Mouse (Mus musculus): ENCODE measurements around the gene Mapre3.
"Not testable (repeated sequence)": the region's sequence is repeated elsewhere in the genome, so short reads cannot be mapped to it uniquely, and the experiment has no call there.

The Mapre3 gene

DNA sequence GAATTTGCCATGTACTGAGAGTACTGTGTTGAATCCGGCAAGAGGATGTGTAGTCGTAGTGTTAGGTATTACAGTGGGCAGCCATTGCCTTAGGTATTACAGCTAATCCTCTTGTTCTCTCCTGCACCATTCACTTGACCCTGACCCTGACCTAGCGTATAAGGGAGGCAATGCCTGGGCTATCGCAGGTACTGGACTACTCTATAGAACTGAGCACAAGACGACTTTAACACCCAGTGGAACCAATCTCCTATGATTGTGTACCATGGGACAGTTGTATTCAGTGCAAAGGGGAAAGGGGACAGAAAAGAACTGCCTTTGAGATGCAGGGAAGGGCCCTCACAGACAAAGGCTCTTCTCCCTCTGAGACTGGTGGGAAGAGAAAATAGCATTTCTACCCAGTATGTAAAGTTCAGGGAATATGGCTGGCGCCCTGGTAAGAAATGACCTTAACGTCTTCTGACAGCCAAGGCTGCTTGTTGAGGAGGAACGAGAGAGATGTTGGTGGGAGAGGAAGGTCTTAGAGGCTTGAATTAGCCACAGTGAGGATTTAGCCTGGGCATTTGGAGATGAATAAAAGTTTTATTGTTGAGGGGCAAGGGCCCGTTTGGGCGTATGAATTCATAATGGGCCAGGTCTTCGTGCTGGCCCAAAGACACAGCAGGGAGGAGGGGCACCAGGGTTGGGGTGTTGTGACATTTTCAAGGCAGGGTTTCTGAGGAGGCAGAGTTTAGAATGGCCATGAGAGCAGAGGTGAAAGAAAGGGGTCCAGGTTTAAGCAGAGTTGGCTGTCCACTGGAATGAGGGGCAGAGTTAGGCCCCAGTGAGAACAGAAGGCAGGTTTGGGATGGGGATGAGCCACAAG is 9.9 kb downstream of the Mapre3 start:
- no peak for DNase-seq (ENCODE audit: low spot score in 2 of 2)

DNA sequence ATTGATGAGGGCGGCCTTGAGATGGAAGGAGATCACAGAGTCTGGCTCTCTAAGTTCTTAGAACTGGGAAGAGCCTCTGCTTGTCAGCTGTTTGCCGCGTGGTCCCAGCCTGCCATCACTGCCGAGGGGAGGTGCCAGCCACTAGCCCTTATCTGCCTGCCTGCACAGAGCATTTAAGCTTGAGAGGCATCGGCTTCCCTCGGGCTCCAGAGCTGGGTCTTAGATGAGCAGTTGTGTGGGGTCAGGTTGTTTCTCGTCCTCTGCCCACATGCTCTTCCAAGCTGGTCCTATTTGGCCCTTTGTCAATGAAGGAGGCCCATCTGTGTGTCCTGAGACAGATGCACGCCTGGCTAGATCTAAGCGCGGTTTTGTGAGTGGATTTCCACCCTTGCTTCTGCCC is 10.7 kb downstream of the Mapre3 start:
- peak in 1 of 2 experiments; percentile 39 for DNase-seq (ENCODE audit: low spot score in 2 of 2)

DNA sequence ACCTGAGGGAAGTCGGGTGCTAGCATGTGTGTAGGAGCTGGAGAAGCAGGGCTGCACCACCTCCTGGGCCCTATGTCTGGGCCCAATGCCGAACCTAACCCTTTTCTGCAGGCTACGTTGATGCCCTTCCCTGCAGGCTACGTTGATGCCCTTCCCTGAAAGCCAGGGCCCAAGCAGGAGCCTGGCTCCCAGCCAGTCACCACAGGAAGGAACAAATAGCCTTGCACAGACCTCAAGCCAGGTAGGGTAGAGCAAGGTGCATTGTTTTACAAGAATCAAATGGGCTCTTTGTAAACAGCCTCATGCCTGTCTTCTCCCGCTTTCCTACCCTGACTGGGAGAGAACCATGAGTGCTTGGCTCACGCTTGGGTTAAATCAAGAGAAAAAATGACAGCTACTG is 11.4 kb downstream of the Mapre3 start:
- DNase-seq (ENCODE audit: low spot score in 2 of 2), result no peak

DNA sequence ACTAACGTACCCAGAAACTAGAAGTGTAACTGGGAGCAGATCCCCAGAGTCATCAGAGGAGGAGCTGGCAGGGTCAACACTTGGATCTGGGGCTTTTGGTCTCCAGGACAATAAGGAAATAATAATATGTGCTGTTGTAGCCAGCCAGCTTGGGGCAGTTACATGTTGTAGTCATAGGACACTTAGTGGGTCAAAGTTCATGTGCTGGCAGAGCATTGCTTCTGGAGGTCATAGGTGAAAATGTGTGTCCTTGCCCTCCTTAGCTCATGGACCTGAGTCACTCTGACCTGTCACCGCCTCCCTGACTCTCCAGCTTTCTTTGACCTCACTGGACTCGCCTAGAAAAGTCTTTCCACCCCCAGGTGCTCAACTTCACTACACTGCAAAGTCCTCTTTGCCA is 19.0 kb downstream of the Mapre3 start:
- no peak for DNase-seq (ENCODE audit: low spot score in 2 of 2)

DNA sequence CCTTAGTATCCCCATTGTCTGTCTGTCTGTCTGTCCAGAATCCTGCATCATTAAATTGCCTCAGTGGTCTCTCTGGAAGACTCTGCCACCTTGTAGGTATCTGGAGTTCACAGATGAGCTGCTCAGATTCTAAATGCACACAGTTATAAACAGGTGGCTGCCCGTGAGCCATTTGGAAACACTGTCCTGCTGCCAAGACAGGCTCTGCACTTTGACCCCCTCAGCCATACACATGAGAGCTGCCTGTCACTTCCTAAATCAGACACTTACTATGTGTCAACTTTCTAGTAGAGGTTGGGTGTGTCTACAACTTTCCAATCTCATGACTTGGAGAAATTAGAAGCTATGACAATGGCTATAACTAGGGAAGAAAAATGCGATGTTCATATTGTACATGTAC is 25.3 kb downstream of the Mapre3 start:
- DNase-seq (ENCODE audit: low spot score in 2 of 2), result no peak

DNA sequence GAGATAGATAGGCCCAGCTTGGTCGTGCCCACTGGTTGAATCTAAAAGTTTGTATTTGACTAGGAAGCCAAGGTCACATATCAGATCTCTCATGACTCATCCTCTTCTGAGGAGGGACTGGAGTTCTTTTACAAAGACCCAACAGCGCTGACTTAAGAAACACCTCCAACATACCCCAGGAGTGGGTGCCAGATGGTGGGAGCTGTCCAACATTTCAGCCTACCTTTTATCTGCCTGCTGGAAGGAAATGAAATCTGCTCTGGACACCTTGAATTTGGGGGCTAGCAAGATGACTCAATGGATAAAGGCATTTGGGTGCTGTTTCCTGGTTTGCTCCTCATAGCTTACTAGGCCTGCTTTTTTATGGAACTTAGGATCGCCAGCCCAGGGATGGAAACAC is 27.5 kb downstream of the Mapre3 start:
- DNase-seq (ENCODE audit: low spot score in 2 of 2), result no peak

DNA sequence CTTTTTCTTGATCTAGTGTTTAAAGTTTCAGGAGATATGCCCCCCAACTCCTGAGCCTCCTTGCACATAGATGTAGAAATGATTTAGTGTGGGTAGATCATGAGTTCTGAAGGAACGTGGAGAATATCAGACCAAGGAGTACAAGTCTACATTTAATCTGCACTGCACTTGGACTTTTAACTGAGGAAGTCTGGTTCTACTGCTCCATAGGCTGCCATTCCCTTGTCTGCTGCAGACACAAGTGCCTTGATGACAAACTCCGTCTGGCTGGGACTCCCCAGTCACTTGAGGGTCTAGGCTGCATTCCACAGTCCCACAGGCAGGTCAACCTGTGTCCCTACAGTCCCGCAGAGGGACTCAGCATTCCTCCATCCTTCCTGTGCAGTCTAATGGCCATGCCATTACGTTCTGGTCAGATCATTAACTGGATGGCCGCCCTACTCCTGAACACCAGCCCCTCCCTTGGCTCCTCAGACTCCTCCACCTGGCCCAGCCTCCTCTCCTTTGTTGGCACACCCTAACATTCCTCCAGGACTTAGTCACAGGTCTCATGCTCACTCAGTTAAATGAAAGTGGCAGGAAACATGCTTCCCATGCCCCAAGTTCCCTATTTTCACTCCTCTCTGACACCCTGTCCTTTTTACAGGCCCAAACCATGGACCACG is 35.6 kb downstream of the Mapre3 start:
- no peak for DNase-seq (ENCODE audit: low spot score in 2 of 2)

DNA sequence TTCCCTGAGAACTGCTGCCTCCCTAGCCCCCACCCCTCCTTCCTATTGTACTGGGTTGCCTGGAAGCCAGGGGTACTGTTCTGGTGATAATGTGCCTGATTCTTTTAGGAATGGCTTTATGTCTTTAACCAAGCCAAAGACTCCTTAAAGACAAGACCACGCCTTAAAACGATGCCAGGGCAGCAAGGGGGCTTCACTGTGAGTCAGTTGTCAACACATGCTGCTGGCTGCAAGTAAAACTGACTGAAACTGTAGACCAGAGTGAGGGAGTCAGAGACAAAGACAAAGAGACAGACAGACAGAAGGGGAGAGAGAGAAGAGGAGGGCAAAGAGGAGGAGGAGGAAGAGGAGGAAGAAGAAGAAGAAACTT is 36.1 kb downstream of the Mapre3 start:
- DNase-seq (ENCODE audit: low spot score in 2 of 2), result no peak

DNA sequence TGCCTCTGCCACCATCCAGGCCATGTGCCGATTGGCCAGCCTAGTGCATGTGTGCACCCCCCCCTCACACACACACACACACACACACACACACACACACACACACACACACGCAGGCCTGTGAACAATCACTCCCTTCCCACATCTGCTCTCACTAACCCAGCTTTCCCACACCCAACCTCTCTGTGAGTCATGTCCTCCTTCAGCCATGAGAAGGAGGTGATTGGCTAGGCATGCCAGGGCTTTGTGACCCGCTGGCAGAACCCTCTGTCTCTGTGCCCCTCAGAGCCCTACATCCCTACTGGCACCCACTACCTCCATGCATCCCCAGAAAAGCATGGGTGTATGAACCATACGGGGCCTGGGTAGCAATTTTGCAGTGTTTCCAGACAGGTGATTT is 39.1 kb downstream of the Mapre3 start:
- no peak for DNase-seq (ENCODE audit: low spot score in 2 of 2)

DNA sequence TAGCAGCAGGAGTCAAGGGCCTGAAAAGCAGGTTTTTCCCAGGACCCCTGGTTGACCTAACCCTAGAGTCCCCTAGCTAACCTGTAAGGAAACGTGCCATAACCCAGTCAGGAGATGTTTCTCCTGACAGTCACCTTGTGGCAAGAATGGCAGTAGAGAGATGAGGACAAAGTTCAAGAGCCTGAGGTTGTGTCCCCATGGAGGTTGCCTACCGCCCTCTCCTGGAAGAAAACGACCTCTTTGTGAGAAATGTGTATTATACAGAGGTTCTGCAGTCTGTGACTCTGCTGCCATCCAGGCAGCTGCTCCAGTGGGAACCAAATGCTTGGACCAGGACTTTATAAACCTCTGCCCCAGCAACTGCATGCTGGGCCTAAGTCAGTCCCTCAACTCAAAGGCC is 41.2 kb downstream of the Mapre3 start:
- no peak for DNase-seq (ENCODE audit: low spot score in 2 of 2)

DNA sequence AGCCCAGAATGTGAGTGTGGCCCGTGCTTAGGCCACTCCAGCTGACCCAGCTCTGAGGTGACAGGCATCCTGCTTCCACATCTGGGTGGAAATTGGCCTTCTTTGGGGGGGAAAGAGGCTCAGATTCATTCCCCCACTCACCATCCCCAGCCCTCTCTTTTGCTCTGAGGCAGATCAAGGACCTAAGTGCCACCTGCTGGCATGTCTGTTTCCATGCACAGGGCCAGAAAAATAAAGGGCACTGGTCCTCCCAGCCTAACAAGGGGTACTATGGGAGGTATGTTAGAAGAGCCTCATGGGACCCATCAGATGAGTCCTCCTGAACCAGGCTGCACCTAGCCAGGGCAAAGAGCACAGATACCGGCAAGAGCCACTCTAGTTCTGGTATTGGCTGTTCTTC is 41.7 kb downstream of the Mapre3 start:
- DNase-seq (ENCODE audit: low spot score in 2 of 2), result no peak

DNA sequence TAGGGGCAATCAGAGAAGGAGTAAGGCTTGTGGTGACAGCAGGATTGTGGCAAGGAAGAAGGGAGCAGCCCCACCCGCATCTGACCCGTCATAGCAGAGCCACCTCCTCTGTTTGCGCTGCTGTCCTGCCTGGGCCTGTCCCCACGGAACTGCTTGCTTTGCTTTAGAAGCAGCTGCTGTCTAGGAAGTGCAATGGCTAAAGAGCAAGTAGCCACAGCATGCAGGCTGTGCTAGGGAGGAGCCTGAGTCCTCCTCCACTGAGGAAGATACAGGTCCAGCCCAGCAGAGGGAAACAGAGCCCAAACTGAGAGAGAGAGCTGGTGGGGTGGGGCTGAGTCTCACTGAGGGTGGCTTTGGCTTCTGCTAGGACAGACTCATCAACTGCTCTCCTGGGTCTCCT is 49.4 kb downstream of the Mapre3 start:
- no peak for DNase-seq (ENCODE audit: low spot score in 2 of 2)

DNA sequence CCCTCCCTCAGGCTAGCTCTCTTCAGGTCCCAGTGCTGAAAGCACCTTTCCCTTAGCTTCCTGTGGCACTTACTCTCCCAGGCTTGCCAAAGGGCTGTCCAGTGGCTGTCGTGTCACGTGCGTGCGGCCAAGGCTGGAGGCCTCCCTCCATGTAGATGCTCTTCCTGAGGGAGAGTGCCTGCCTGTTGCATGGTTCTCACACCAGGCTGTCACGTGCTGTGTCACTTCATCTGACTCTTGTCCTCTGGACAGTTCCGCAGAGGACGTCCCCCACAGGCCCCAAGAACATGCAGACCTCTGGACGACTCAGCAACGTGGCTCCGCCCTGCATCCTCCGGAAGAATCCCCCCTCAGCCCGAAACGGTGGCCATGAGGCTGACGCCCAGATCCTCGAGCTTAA is 49.9 kb downstream of the Mapre3 start:
- no peak for DNase-seq (ENCODE audit: low spot score in 2 of 2)

DNA sequence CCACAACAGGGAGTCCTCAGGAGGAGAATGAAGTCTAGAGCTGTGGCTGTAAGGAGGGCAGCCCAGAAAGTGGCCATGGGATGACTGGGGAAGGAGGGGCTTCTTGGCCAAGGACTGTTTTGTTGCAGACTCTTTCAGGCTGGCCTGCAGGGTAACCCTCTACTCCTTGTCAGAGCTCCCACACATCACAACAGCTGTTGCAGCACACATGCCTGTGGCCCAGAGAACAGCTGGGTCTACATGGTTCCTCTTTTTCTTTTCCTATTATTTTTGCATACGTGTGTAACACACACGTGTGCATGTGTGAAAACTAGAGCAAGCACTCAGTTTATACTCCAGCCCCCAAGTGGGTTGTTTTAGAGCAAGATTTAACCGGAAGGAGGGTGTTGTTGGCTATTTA is 52.4 kb downstream of the Mapre3 start:
- no peak for DNase-seq (ENCODE audit: low spot score in 2 of 2)

DNA sequence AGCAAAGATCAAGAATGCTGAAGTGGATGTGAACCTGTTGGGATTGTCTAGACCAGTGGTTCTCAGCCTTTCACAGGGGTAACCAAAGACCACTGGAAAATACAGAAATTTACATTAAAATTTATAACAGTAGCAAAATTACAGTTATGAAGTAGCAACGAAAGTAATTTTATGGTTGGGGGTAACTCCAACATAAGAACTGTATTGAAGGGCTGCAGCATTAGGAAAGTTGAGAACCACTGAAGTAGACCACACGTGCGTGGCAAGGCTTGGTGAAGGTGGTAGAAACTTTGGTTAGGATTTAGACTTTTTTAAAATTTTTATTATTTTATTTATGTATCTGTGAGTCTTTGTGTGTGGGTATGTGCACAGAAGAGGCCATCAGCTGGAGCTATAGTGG is 53.3 kb downstream of the Mapre3 start, which contains the start of gene Tmem214:
Gene Tmem214, plus strand, starts transcription at position 301 of the 400 bp plus-strand sequence.
- DNase-seq (ENCODE audit: low spot score in 2 of 2), result no peak

DNA sequence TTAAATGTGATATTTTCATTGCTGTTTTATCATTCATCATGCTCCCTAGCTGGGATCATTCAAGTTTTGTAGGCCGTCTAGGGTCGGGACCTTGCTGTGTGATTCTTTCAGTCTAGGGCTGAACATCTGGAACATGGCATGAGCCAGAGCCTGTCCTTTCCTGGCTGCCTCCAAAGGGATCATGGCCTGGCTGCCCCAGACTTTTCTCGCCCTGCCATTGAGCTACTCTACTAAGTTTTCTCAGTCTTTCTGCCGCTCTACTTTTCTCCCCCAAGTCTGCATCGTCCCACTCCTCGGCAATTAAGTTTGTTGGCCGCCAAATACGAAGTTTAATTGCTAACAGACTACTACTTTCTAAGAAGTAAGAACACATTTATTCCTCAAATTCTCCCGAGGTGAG is 54.5 kb downstream of the Mapre3 start:
- no peak for DNase-seq (ENCODE audit: low spot score in 2 of 2)

DNA sequence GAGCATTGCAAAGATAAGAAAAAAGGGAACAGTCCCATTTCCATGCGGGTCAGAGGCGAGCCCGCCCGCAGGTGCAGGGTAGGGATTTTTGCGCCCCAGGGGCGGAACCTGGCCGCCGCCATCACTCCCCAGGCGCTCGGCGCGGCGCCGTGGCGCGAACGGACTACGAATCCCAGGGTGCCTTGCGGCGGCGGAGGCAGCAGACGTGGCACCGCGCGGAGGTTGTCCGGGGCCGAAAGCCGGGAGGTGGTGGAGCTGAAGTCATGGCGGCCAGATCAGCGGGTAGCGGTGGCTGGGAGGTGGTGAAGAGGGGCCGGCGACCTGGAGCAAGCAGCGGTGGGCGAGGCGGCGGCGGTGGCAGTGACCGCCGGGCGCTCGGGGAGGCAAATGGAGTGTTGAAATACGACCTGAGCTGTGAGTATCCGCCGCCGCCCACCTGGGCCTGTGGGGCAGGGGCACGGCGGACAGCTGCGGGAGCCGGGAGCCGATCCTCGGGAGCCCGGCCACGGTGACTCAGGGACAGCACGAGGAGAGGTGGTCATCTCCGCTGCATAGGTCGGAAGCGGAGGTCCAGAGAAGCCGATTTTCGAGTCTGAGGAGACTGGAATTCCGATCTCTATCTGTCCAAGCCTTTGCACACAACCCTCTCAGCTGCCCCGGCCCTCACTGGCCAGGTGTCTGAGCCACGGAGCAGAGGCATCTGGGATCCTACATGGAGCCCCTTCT is 55.1 kb downstream of the Mapre3 start:
- peak; percentile 93 to 95 for DNase-seq (ENCODE audit: low spot score in 2 of 2)

DNA sequence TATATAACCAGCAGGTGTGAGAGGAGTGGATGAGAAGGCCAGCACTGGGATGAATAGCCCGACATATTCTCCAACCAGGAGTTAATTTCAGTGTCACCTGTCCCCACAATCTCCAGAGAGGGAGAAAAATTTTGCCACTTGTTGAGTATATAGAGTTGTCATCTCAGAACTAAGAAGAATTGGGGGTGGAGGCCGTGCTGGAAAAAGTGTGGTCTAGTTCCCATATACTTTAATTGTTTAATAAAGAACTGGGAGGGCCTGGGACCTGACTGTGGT is 55.6 kb downstream of the Mapre3 start:
- DNase-seq (ENCODE audit: low spot score in 2 of 2), result no peak

DNA sequence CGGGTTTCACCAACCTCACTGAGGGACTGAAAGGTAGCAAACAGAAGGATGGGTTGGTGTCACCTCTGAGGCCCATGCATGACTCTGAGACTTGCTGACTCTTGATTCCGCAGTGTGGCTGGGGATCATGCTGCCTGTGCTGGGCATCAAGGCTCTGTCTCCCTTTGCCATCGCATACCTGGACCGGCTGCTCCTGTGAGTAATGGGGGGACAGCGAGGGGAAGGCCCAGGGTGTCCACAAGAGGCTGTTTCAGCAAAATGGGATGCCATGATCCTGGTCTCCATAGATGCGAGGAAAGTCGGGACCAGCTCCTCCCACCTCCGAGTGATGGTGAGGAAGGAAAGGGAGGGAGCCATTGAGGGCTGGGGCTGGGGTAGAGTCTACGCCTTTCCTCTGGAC is 58.1 kb downstream of the Mapre3 start:
- DNase-seq (ENCODE audit: low spot score in 2 of 2), result no peak

DNA sequence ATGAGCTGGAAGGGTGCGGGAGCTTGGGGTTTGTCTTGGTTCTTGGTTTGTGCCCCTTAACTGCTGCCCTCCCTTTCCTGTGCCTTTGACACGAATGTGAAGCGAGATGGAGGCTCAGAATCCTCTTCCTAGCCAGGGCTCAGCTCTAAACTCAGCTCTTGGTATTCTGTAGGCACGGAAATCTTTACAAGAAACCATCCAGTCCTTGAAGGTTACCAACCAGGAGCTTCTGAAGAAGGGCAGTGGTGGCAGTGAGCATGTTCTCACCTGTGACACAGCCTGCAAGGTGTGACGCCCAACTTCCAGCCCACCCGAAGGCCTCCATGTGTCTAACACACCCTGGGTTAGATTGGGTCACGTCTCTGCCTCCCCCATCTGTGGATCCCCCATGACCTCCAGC is 59.9 kb downstream of the Mapre3 start:
- DNase-seq (ENCODE audit: low spot score in 2 of 2), result no peak

DNA sequence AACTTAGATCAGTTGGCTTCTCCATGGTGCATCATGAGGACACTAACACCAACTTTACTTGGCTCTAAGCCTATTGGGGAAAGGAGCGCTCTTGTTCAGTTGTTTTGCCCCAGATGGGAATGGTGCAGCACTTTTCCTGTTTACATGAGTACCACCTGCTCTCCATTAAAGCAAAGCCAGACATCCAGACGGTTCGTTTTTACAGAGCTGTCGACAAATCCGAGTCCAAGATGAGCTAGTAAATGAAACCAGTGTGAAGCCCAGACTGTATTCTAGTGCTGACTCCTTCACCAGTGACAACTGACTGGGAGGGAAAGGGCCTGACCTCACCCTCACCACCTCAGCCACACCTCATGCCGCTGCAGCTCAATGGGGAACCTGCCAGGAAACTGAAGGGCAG is 64.2 kb downstream of the Mapre3 start:
- DNase-seq (ENCODE audit: low spot score in 2 of 2), result no peak

DNA sequence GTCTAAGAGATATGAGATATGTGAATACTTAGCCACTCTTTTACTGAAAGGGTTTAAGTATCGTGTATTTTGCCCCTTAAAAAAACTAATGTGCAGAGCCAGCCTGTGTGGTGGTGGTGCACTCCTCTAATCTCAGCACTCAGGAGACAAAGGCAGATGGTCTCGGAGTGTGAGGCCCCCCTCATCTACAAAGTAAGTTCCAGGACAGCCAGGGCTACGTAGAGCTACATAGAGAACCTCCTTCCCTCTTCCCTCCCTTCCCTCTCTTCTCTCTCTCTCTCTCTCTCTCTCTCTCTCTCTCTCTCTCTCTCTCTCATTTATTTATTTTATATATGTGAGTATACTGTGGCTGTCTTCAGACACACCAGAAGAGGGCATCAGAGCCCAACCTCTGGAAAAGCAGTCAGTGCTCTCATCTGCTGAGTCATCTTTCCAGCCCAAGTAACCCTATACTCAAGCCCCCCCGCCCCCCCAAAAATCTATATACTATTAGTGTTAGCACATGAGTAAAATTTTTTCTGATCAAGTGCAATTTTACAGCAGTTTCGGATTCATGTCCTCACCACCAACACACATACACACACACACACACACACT is 65.0 kb downstream of the Mapre3 start:
- no peak for DNase-seq (ENCODE audit: low spot score in 2 of 2)

DNA sequence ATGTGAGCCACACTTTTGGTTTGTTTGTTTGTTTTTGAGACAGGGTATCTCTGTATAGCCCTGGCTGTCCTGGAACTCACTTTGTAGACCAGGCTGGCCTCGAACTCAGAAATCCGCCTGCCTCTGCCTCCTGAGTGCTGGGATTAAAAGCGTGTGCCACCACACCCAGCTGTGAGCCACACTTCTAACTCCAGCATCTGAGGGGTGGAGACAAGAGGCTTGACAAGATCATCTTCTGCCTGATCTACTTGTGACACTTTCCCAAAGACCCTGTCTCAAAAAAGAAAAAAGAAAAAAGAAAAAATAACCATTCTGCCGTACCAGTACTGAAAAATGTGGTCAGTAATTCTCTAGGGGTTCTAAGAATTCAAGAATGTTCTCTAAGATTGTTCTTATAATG is 67.4 kb downstream of the Mapre3 start:
- not testable (repeated sequence) for DNase-seq (ENCODE audit: low spot score in 2 of 2)

All from right cerebral cortex, postnatal 10 days (tissue).